Mouse (Mus musculus) intestine, embryonic 15.5 days (tissue): ENCODE data around the gene Lrpprc. TPM values are rescaled to one million over a fixed set of nuclear protein-coding genes. Genes with fewer than 3 reads are reported as not detected.
A peak's percentile ranks its signal among the peaks of the same experiment; 100 is the strongest.

Experiments
- ATAC-seq: fragments of 200-750 bp; cut with Nextera tagmentation; 2 replicates; pipeline ENCODE4 v1.8.0; 2017; ENCODE audit warnings: moderate TSS enrichment, moderate library complexity
- H3K27ac ChIP-seq: fragments of 300-500 bp; sonication (generic); 2 replicates; pipeline ENCODE4 v1.5.1; 2015; ENCODE audit warnings: mild to moderate bottlenecking, inconsistent platforms
- H3K27me3 ChIP-seq: fragments of 300-500 bp; sonication (generic); replicated peaks from 2 replicates; pipeline ENCODE4 v1.6.1; 2015; ENCODE audit warnings: inconsistent platforms
- H3K36me3 ChIP-seq: fragments of 300-500 bp; sonication (generic); 2 replicates; pipeline ENCODE4 v1.6.1; 2015; ENCODE audit warnings: inconsistent platforms
- H3K4me1 ChIP-seq: fragments of 300-500 bp; sonication (generic); replicated peaks from 2 replicates; pipeline ENCODE4 v1.6.1; 2015; ENCODE audit warnings: inconsistent platforms
- H3K4me2 ChIP-seq: fragments of 300-500 bp; sonication (generic); replicated peaks from 2 replicates; pipeline ENCODE4 v1.6.1; 2015; ENCODE audit warnings: mild to moderate bottlenecking, inconsistent platforms
- H3K4me3 ChIP-seq: fragments of 300-500 bp; sonication (generic); replicated peaks from 2 replicates; pipeline ENCODE4 v1.5.1; 2015; ENCODE audit warnings: inconsistent platforms
- H3K9ac ChIP-seq: fragments of 300-500 bp; sonication (generic); 2 replicates; pipeline ENCODE4 v1.6.1; 2015; ENCODE audit warnings: inconsistent platforms
- H3K9me3 ChIP-seq: fragments of 300-500 bp; sonication (generic); 2 replicates; pipeline ENCODE4 v1.6.1; 2016; ENCODE audit warnings: inconsistent platforms
- WGBS: fragments of 180-500 bp; shearing (Covaris S2); methylation state at CpG from one replicate; pipeline ENCODE4 v1.1.7; 2015; 5-methylcytosine and 5-hydroxymethylcytosine counted together
- polyA plus RNA-seq: library from polyadenylated mRNA; unstranded; fragments of >200 nt; fragmentation: Nextera tagmentation; extraction: Ambion mirVana; gene quantifications from 2 replicates; pipeline ENCODE4 v1.2.1, GENCODE M21; 2015

The Lrpprc gene
- polyA plus RNA-seq, 1 experiment from 2014 or later: 57.0 TPM

DNA sequence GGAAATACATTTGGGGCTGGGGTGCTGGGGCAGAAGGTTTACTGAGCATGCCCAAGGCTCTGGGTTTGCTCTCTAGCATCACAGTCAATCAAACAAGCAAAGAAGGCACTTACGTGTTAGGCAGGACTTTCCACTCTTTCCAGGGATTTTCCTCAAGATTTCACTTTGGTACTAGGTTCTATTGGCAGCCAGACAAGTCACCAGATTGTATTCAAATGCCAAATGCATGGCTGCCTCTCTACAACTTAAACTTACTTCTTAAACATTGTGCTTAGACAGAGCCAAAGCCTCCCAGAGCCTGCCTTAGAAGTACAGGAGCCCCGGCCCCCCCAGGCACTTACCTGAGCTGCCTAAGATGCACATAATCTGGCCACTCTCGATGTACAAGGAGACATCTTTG is 108.9 kb downstream of the Lrpprc start:
- H3K9ac ChIP-seq: no peak overlapping the region
- no peaks in the 10 kb centered on the region for H3K27me3 ChIP-seq
- 83% methylated on average over 3 of the region's 3 CpGs for WGBS
- no peaks in the 10 kb centered on the region for H3K9me3 ChIP-seq
- H3K4me2 ChIP-seq: no peak overlapping the region
- peaks cover 9% of the 10 kb centered on the region for H3K4me1 ChIP-seq
- no peak overlapping the region for H3K27ac ChIP-seq
- no peaks in the 10 kb centered on the region for H3K36me3 ChIP-seq
- H3K4me3 ChIP-seq: no peak overlapping the region
- no peak for ATAC-seq

DNA sequence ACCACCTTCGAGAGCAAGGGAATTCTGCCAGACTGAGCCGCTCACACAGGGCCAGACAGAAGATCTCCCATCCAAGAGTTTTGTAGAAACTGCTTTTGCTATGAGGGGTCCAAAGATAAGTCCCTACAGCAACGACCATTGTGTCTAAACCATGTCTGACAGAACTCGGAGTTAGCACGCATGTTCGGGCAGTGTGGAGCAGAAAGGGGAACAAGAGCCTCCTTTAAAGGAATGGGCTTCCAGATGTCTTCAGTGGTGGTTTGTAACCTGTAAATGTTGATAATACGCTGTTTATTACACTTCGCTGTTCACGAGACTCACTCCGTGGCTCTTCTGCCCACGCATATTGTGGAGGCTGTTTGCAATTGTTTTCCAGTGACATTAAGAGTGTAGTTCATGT is 113.0 kb downstream of the Lrpprc start:
- no peak overlapping the region for H3K27ac ChIP-seq
- no peak overlapping the region for H3K9ac ChIP-seq
- H3K27me3 ChIP-seq: no peaks in the 10 kb centered on the region
- H3K4me1 ChIP-seq: peaks cover 19% of the 10 kb centered on the region; the same call in 1 of the 2 replicates
- no peak for ATAC-seq
- no peak overlapping the region for H3K4me2 ChIP-seq
- H3K9me3 ChIP-seq: no peaks in the 10 kb centered on the region
- no peaks in the 10 kb centered on the region for H3K36me3 ChIP-seq
- H3K4me3 ChIP-seq: no peak overlapping the region
- WGBS: 83% methylated on average over 11 of the region's 11 CpGs

DNA sequence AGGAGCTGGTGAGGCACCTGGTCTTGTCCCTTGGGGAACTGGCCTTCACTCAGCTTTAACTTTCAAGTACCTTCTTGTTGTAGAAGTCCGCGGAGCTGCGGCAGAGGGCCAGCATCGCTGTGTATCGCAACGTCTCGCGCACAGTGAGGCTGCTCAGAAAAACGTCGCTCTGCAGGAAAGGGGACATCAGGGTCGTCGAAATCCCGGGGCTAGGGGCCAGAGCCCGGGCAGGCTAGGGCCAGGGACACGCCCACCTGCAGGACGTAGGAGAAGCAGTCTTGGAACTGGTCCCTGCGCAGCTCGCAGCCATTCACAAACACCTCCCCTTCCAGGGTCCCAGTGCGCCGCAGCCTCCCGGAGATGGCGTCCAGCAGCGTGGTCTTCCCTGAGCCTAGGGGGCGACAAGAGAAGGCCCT is 114.6 kb downstream of the Lrpprc start, which contains the start of gene Abcg8:
Gene Abcg8 (plus strand): TSS at position 352 of the 416 bp plus-strand sequence.
- Histone ChIP-seq H3K4me2 (peak within 1 kb of the TSS; percentile 88), H3K4me1 (peaks cover 18% of the 10 kb centered on the region; the same call in 1 of the 2 replicates), H3K9ac (peak within 1 kb of the TSS; percentile 45; the same call in 1 of the 2 replicates), H3K4me3 (peak within 1 kb of the TSS; percentile 38), H3K9me3 (no peaks in the 10 kb centered on the region), H3K27ac (no peak within 1 kb of the TSS), H3K27me3 (no peaks in the 10 kb centered on the region), H3K36me3 (no peaks in the 10 kb centered on the region)
- WGBS: 1% methylated on average over 24 of the region's 24 CpGs
- ATAC-seq: no peak

DNA sequence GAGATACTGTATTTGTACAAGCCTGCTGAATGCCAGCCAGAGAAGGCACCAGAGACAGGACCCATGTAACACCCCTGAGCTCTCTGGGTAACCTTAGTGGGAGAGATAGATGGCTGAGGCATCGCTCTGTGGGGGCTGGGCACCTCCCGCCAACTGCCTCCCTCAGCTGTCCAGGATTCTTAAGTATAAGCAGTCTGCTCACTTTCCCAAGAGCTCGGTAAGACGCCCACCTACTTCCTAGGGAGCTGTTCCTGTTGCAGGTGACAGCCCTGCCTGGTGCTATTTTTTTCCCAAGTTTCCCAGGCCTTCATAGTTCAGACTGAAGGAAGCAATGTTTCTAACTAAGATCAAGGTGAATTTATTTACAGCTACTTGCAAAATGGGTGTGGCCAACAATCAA is 115.4 kb downstream of the Lrpprc start:
- no peak overlapping the region for H3K27ac ChIP-seq
- ATAC-seq: no peak
- 49% methylated on average over 4 of the region's 4 CpGs for WGBS

DNA sequence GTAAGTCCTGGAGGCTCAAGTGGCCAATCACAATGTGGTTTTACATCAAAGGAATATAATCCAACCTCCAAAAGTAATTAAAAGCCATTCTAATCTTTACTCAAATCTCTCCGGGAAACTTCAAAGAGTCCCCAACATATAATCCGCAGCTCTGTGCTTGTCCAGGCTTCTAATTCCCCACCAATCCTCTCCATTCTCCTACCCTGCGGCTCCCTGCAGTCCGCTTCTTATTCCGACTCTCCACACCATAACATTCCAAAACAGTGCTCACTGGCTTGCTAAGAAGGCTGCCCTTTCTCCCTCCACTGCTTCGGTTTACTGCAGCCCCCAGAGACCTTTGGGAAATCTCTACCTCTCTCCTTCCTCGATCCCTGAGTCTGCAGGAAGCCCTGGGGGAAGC is 116.5 kb downstream of the Lrpprc start:
- H3K9me3 ChIP-seq: no peaks in the 10 kb centered on the region
- H3K4me1 ChIP-seq: peaks cover 18% of the 10 kb centered on the region; the same call in 1 of the 2 replicates
- no peak for ATAC-seq
- no peaks in the 10 kb centered on the region for H3K36me3 ChIP-seq
- no peak overlapping the region for H3K4me2 ChIP-seq
- WGBS: 54% methylated on average over 7 of the region's 7 CpGs
- H3K9ac ChIP-seq: no peak overlapping the region
- H3K4me3 ChIP-seq: no peak overlapping the region
- no peaks in the 10 kb centered on the region for H3K27me3 ChIP-seq
- no peak overlapping the region for H3K27ac ChIP-seq

More for the DNA sequence above, 115.4 kb downstream of the Lrpprc start:
- Histone ChIP-seq H3K4me2 (no peak overlapping the region), H3K9me3 (no peaks in the 10 kb centered on the region), H3K36me3 (no peaks in the 10 kb centered on the region), H3K4me3 (no peak overlapping the region), H3K27me3 (no peaks in the 10 kb centered on the region), H3K4me1 (peaks cover 18% of the 10 kb centered on the region; the same call in 1 of the 2 replicates), H3K9ac (no peak overlapping the region)

DNA sequence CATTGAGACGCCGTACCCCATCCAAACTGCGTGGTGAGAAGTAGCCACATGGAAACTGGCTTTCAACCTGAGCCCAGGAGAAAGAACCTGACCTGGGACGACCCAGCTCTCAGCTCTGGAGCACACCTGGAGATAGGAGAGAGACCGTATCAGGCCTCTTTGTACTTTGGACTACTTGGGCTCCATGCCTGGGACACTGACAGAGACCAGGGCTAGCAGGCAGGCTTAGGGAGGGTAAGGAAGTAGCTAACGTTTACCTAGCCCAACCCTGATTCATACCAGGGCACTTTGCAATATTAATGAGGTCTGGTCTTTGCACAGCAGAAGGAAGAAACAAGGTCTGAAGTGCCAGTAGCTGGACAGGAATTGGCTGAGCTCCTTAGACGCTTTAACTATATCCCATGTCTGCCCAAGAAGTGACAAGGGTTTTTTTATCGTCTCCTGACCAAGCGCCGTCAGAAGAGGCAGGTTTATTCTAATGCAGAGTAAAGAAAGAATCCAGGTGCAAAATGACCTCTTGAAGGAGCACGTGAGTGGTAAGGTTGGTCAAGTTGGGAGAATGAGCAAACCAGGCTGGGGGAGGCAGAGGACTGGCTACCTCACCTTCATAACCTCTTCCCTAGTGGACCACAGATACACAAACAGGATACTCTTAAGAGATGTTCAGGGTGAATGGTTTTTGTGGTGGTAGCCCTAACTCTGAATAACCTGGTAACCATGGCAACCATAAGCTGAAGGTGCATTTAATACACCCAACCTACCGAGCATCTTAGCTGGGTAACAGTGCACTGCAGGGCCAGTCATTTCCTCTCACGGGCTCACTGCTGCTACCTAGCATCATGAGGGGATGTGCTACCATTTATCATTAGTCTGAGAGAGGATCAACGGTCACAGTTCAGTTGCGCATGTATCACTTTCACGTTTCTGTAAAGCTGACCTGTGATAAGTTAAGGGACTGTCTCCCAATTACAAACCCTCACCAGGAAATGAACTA is 117.9 kb downstream of the Lrpprc start:
- no peak overlapping the region for H3K4me3 ChIP-seq
- peaks cover 18% of the 10 kb centered on the region; the same call in 1 of the 2 replicates for H3K4me1 ChIP-seq
- H3K4me2 ChIP-seq: peak overlapping the region; percentile 41
- no peaks in the 10 kb centered on the region for H3K9me3 ChIP-seq
- H3K27me3 ChIP-seq: no peaks in the 10 kb centered on the region
- H3K36me3 ChIP-seq: no peaks in the 10 kb centered on the region
- peak; percentile 97 for ATAC-seq
- 46% methylated on average over 16 of the region's 16 CpGs for WGBS
- peak overlapping the region; percentile 79 for H3K27ac ChIP-seq
- no peak overlapping the region for H3K9ac ChIP-seq

DNA sequence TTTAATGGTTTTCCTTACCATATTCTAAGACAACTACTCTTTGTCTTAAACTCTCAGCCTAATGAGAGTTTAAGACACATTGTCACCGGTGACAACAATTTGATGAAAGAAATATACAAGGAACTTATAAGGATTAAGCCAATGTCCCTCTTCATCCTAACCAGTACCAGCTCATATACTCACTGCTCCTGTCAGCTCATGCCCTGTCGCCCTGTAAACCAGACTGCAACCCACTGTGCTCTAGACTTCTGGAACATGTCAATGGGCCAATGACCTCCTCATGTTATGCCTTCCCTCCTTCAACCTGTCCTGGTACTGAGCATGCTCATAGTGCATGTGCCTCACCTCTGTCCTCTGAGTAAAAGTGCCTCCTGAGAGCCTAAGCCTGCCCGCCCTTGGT is 122.7 kb downstream of the Lrpprc start:
- 82% methylated on average over 3 of the region's 3 CpGs for WGBS
- Histone ChIP-seq H3K27ac (no peak overlapping the region), H3K27me3 (no peaks in the 10 kb centered on the region), H3K4me2 (no peak overlapping the region), H3K4me3 (no peak overlapping the region), H3K4me1 (peaks cover 11% of the 10 kb centered on the region), H3K36me3 (no peaks in the 10 kb centered on the region), H3K9me3 (no peaks in the 10 kb centered on the region), H3K9ac (no peak overlapping the region)
- no peak for ATAC-seq

DNA sequence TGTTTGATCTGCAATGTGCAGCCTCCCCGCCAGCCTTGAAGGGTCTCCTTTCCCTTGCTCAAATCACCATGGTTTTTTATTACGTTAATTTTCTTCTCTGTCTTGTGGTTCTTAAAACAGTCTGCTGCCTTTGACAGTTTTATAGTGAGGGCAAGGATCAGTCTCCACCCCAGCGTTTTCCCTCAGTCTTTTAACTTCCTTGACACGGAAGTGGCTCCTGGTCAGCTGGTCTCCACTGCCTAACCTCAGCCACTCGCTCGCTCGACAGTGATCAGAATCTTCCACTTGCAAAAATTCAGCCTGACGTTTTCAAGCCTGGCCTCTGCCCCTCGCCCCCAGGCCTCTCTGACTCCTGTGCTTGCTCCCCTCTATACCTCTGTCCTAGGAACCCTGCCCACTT is 124.9 kb downstream of the Lrpprc start:
- Histone ChIP-seq H3K9me3 (no peaks in the 10 kb centered on the region), H3K4me1 (peaks cover 18% of the 10 kb centered on the region), H3K9ac (no peak overlapping the region), H3K4me2 (peak overlapping the region; percentile 44), H3K27ac (no peak overlapping the region), H3K27me3 (no peaks in the 10 kb centered on the region), H3K4me3 (no peak overlapping the region), H3K36me3 (no peaks in the 10 kb centered on the region)
- 19% methylated on average over 9 of the region's 9 CpGs for WGBS
- ATAC-seq: peak; percentile 85

DNA sequence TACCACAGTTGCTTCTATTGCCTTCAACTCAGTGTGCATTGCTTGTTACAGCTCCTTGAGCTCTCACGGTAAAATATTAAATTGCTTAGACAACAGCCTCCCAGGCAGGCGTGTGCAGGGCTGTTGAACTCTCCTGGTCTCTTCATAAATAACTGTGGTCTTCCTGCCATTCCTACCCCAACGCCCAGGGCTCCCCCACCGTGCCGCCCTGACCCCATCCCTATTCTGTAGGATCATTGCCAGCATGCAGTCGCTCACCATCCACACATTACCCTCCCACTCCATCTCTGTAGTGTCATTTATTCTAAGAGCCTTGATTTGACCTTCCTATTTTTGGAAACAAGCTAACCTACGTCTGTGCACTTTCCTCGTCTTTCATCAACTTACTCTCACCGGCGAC is 125.5 kb downstream of the Lrpprc start:
- H3K4me1 ChIP-seq: peaks cover 18% of the 10 kb centered on the region
- peak; percentile 13; the same call in 1 of the 2 replicates for ATAC-seq
- H3K4me3 ChIP-seq: no peak overlapping the region
- no peaks in the 10 kb centered on the region for H3K27me3 ChIP-seq
- no peak overlapping the region for H3K4me2 ChIP-seq
- WGBS: 30% methylated on average over 10 of the region's 10 CpGs
- no peak overlapping the region for H3K9ac ChIP-seq
- H3K27ac ChIP-seq: no peak overlapping the region
- no peaks in the 10 kb centered on the region for H3K9me3 ChIP-seq
- no peaks in the 10 kb centered on the region for H3K36me3 ChIP-seq

DNA sequence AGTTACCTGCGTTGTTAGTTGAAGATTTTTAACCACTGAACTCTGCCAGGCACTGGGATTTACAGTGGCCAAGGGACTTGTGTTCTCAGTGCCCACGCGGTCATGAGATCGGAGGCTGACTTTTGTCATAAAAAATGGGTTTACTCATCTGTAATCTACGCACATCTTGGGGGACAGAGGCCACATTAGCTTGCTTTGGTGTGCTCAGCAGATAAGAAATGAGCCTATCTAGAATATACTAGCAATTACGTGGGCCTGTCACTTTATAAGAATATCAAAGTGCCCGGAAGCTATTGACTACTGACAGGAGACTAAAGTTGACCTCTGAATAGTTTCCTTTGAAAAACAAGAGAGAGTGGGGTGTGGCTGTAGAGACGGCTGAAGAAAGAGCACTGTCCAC is 131.6 kb downstream of the Lrpprc start:
- Histone ChIP-seq H3K4me2 (no peak overlapping the region), H3K4me1 (peaks cover 14% of the 10 kb centered on the region), H3K9me3 (no peaks in the 10 kb centered on the region), H3K9ac (no peak overlapping the region), H3K27ac (peak overlapping the region; percentile 29; the same call in 1 of the 2 replicates), H3K27me3 (no peaks in the 10 kb centered on the region), H3K4me3 (no peak overlapping the region), H3K36me3 (no peaks in the 10 kb centered on the region)
- 61% methylated on average over 8 of the region's 8 CpGs for WGBS
- peak; percentile 60 for ATAC-seq

DNA sequence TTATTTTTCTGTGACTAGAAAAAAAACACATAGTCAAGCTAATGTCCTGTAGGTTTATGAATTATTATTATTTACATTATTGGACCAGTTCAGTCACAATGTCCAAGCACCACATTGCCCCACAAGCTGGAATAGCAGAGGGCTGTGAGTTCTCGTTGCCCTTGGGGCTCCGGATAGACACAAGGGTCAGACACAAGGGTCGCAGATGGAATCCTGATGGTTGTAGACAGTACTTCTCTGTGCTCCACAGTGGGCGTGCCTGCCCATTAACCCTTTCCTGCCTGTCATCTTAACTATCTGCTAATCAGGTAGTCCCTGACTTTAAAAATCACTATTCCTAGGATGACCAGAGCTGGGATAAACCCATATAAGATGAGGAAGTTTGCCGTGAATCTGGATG is 132.4 kb downstream of the Lrpprc start:
- Histone ChIP-seq H3K4me1 (peaks cover 14% of the 10 kb centered on the region), H3K4me3 (no peak overlapping the region), H3K9me3 (no peaks in the 10 kb centered on the region), H3K36me3 (no peaks in the 10 kb centered on the region), H3K4me2 (no peak overlapping the region), H3K27me3 (no peaks in the 10 kb centered on the region), H3K9ac (no peak overlapping the region), H3K27ac (no peak overlapping the region)
- no peak; the same call in 1 of the 2 replicates for ATAC-seq
- 31% methylated on average over 5 of the region's 5 CpGs for WGBS

DNA sequence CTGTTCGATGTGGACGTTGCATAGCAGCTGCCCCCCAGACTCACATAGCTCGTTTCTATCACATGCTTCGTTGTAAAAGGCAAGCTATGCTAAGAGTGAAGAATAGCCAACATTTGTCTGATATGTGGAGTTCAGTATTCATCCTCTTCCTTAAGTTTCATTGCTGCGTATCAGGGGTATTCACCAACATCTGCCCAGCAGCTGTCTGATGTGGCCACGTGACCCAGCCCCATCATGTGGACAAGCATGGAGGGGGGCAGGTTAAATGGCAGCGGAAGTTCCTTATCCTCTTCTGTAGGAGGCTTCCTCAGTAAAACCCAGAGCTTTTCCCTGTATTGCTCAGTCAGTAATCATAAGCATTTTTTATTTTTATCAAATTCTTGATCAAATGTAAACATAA is 132.8 kb downstream of the Lrpprc start:
- H3K27ac ChIP-seq: no peak overlapping the region

DNA sequence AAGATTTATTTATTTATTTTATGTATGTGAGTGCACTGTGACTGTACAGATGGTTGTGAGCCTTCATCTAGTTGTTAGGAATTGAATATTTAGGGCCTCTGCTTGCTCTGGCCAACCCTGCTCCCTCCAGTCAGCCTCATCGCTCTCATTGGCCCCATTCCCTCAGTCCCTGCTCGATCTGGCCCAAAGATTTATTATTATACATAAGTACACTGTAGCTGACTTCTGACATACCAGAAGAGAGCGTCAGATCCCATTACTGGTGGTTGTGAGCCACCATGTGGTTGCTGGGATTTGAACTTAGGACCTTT is 133.2 kb downstream of the Lrpprc start:
- no peaks in the 10 kb centered on the region for H3K9me3 ChIP-seq
- 54% methylated on average over 3 of the region's 3 CpGs for WGBS
- peaks cover 14% of the 10 kb centered on the region for H3K4me1 ChIP-seq
- no peak overlapping the region for H3K4me3 ChIP-seq
- no peaks in the 10 kb centered on the region for H3K27me3 ChIP-seq
- H3K36me3 ChIP-seq: no peaks in the 10 kb centered on the region
- no peak overlapping the region for H3K4me2 ChIP-seq
- no peak overlapping the region for H3K27ac ChIP-seq
- ATAC-seq: no peak
- no peak overlapping the region for H3K9ac ChIP-seq

More for the DNA sequence above, 132.8 kb downstream of the Lrpprc start:
- Histone ChIP-seq H3K36me3 (no peaks in the 10 kb centered on the region), H3K4me2 (no peak overlapping the region), H3K9ac (no peak overlapping the region), H3K27me3 (no peaks in the 10 kb centered on the region), H3K9me3 (no peaks in the 10 kb centered on the region), H3K4me1 (peaks cover 14% of the 10 kb centered on the region), H3K4me3 (no peak overlapping the region)
- 62% methylated on average over 7 of the region's 7 CpGs for WGBS
- ATAC-seq: no peak
